Mouse (Mus musculus) forebrain, postnatal 0 days (tissue): ENCODE measurements around the gene Pacsin2. TPM values are rescaled to one million over a fixed set of nuclear protein-coding genes. Genes with fewer than 3 reads are reported as not detected.
"Not testable (repeated sequence)": the region's sequence is repeated elsewhere in the genome, so short reads cannot be mapped to it uniquely, and the experiment has no call there.

Experiments used
- ATAC-seq: fragments of 200-750 bp; cut with Nextera tagmentation; 2 replicates; pipeline ENCODE4 v1.8.0; 2017; ENCODE audit warnings: mild to moderate bottlenecking, moderate library complexity
- DNase-seq: peaks from one replicate; pipeline ENCODE4 v3.0.0-alpha.2; 2015
- H3K27ac ChIP-seq: fragments of 300-500 bp; sonication (generic); 2 replicates; pipeline ENCODE4 v1.5.1; 2014; ENCODE audit warnings: low read depth, mild to moderate bottlenecking, antibody characterized with exemption, low read length, moderate library complexity, mixed read lengths
- H3K27me3 ChIP-seq: fragments of 300-500 bp; sonication (generic); 2 replicates; pipeline ENCODE4 v1.6.1; 2014; ENCODE audit warnings: mild to moderate bottlenecking, low read length, mixed read lengths; ENCODE audit not compliant: insufficient read depth
- H3K36me3 ChIP-seq: fragments of 300-500 bp; sonication (generic); 2 replicates; pipeline ENCODE4 v1.6.1; 2014; ENCODE audit warnings: mild to moderate bottlenecking, moderate library complexity; ENCODE audit not compliant: insufficient read depth
- H3K4me1 ChIP-seq: fragments of 300-500 bp; sonication (generic); 2 replicates; pipeline ENCODE4 v1.6.1; 2014; ENCODE audit warnings: antibody characterized with exemption; ENCODE audit not compliant: insufficient read depth
- H3K4me2 ChIP-seq: fragments of 300-500 bp; sonication (generic); 2 replicates; pipeline ENCODE4 v1.6.1; 2014; ENCODE audit warnings: low read depth, mild to moderate bottlenecking, moderate library complexity
- H3K4me3 ChIP-seq: fragments of 300-500 bp; sonication (generic); 2 replicates; pipeline ENCODE4 v1.5.1; 2014; ENCODE audit warnings: low read depth, low read length, mixed read lengths
- H3K9ac ChIP-seq: fragments of 300-500 bp; sonication (generic); 2 replicates; pipeline ENCODE4 v1.6.1; 2014; ENCODE audit warnings: mild to moderate bottlenecking
- H3K9me3 ChIP-seq: fragments of 300-500 bp; sonication (generic); 2 replicates; pipeline ENCODE4 v1.6.1; 2016; ENCODE audit warnings: low read length
- CTCF ChIP-seq: sonication (generic); IDR thresholded peaks from 2 replicates; pipeline ENCODE4 v1.5.1; 2016; ENCODE audit warnings: antibody characterized with exemption, control low read depth, low read depth
- WGBS: fragments of 180-500 bp; shearing (Covaris S2); extraction: QIAGEN DNeasy Blood & Tissue Kit; methylation state at CpG from one replicate; pipeline ENCODE4 v1.1.7; 2014; 5-methylcytosine and 5-hydroxymethylcytosine counted together
- polyA plus RNA-seq: library from polyadenylated mRNA; unstranded; fragments of >200 nt; fragmentation: Nextera tagmentation; extraction: Ambion mirVana; gene quantifications from 2 replicates; pipeline ENCODE4 v1.2.1, GENCODE M21; 2015
- total RNA-seq: library from RNA; depleted of rRNA; stranded (reverse); fragments of >200 nt; gene quantifications from 2 replicates; pipeline ENCODE4 v1.2.3, GENCODE M21; 2014

Pacsin2 gene
- total and polyA plus RNA-seq, 2 experiments from 2014 or later, result 16.5 to 20.9 TPM

DNA sequence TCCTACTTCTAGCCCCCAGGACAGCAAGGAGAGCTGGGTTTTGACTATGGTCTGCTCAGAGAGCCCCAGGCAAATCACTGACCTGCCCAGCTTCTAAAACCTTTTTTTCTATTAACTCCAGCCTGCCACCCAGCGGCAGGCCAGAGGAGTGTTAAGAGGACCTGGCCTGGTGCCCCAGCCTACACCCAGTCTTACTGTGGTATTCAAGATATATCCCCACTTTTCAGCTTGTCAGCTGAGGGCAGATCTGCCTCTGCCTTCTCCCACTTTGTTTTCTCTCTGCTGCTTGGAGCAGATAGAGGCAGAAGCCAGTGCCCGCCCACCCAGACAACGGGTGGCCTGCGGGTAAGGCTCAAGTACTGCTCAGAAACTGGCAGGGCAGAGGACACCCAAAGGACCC is 89.3 kb downstream of the Pacsin2 start:
- DNase-seq (peak; percentile 39), ATAC-seq (no peak)
- Histone ChIP-seq H3K4me2 (no peak overlapping the region), H3K27ac (no peak overlapping the region), H3K4me3 (no peak overlapping the region), H3K36me3 (no peaks in the 10 kb centered on the region), H3K4me1 (no peaks in the 10 kb centered on the region), H3K9me3 (no peaks in the 10 kb centered on the region), H3K27me3 (no peaks in the 10 kb centered on the region), H3K9ac (no peak overlapping the region)
- peak; percentile 57 for TF ChIP-seq CTCF
- 69% methylated on average over 4 of the region's 4 CpGs for WGBS

- Histone ChIP-seq H3K4me2 (no peak overlapping the region), H3K4me3 (no peak overlapping the region), H3K9me3 (no peaks in the 10 kb centered on the region), H3K27ac (no peak overlapping the region), H3K36me3 (no peaks in the 10 kb centered on the region), H3K4me1 (no peaks in the 10 kb centered on the region), H3K9ac (no peak overlapping the region), H3K27me3 (no peaks in the 10 kb centered on the region)
- DNase-seq, result no peak
- no peak for TF ChIP-seq CTCF
- ATAC-seq, result no peak
Measured at GRCm38 (mm10) chr15:83374076-83374475, 90.3 kb downstream of the Pacsin2 start.

- WGBS, result 85% methylated on average over 4 of the region's 4 CpGs
- H3K36me3 ChIP-seq, H3K27ac ChIP-seq, H3K4me2 ChIP-seq, ATAC-seq, H3K4me1 ChIP-seq, H3K9me3 ChIP-seq, H3K9ac ChIP-seq, DNase-seq, H3K27me3 ChIP-seq, H3K4me3 ChIP-seq: not testable (repeated sequence)
Measured at GRCm38 (mm10) chr15:83368702-83369101, 95.7 kb downstream of the Pacsin2 start.

- H3K36me3 ChIP-seq, result no peaks in the 10 kb centered on the region
- no peak overlapping the region for H3K27ac ChIP-seq
- no peak overlapping the region for H3K4me3 ChIP-seq
- DNase-seq (no peak), ATAC-seq (no peak)
- no peaks in the 10 kb centered on the region for H3K27me3 ChIP-seq
- H3K9me3 ChIP-seq, result no peaks in the 10 kb centered on the region
- H3K4me1 ChIP-seq, result 0 out of 2 replicates have a peak, but pooled peaks cover 3% of the 10 kb centered on the region
- 73% methylated on average over 2 of the region's 2 CpGs for WGBS
- no peak overlapping the region for H3K9ac ChIP-seq
- TF ChIP-seq CTCF, result no peak
- H3K4me2 ChIP-seq, result no peak overlapping the region
Measured at GRCm38 (mm10) chr15:83368261-83368660, 96.1 kb downstream of the Pacsin2 start.

- Histone ChIP-seq H3K27ac (no peak overlapping the region), H3K9me3 (no peaks in the 10 kb centered on the region), H3K27me3 (no peaks in the 10 kb centered on the region), H3K36me3 (no peaks in the 10 kb centered on the region), H3K4me3 (peak overlapping the region; percentile 40), H3K4me1 (0 out of 2 replicates have a peak, but pooled peaks cover 3% of the 10 kb centered on the region), H3K9ac (peak overlapping the region; percentile 22; the same call in 1 of the 2 replicates), H3K4me2 (peak overlapping the region; percentile 51)
- no peak for TF ChIP-seq CTCF
- WGBS, result 26% methylated on average over 58 of the region's 58 CpGs
- peak; percentile 66 for DNase-seq
- ATAC-seq, result peak; percentile 91
Measured at GRCm38 (mm10) chr15:83366933-83367552, 97.4 kb downstream of the Pacsin2 start.

DNA sequence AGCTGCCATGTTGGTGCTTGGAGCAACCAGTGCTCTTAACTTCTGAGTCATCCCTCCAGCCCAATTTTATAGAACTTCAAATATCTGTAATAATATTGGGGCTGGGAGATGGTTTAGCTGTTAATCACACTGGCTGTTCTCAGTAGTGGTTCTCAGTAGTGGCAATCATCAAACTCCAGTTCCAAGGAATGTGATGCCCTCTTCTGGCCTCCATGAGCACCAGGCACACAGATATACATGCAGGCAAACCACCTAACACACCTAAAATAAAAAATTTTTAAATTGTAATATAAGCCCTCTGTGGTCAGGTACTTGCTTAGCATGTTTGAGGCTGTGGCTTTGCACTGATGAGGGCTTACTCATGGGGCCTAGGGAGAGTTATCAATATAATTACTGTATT is 98.7 kb downstream of the Pacsin2 start:
- Histone ChIP-seq H3K27ac (no peak overlapping the region), H3K4me3 (no peak overlapping the region), H3K4me1 (0 out of 2 replicates have a peak, but pooled peaks cover 3% of the 10 kb centered on the region), H3K9ac (no peak overlapping the region), H3K9me3 (no peaks in the 10 kb centered on the region), H3K27me3 (no peaks in the 10 kb centered on the region), H3K4me2 (no peak overlapping the region), H3K36me3 (no peaks in the 10 kb centered on the region)
- ATAC-seq, result no peak
- no peak for DNase-seq
- TF ChIP-seq CTCF, result no peak

GRCm38 (mm10) chr15:83364194-83364593 is 100.2 kb downstream of the Pacsin2 start:
- no peak for TF ChIP-seq CTCF
- no peak overlapping the region for H3K27ac ChIP-seq
- no peak overlapping the region for H3K9ac ChIP-seq
- no peak overlapping the region for H3K4me3 ChIP-seq
- no peaks in the 10 kb centered on the region for H3K9me3 ChIP-seq
- no peak for ATAC-seq
- H3K36me3 ChIP-seq, result no peaks in the 10 kb centered on the region
- 0 out of 2 replicates have a peak, but pooled peaks cover 3% of the 10 kb centered on the region for H3K4me1 ChIP-seq
- no peak for DNase-seq
- no peak overlapping the region for H3K4me2 ChIP-seq
- WGBS, result 61% methylated on average over 3 of the region's 3 CpGs
- no peaks in the 10 kb centered on the region for H3K27me3 ChIP-seq

- H3K27ac ChIP-seq, H3K36me3 ChIP-seq, H3K4me2 ChIP-seq, H3K9ac ChIP-seq, H3K4me3 ChIP-seq, H3K9me3 ChIP-seq, ATAC-seq, DNase-seq, H3K27me3 ChIP-seq, H3K4me1 ChIP-seq: not testable (repeated sequence)
- 90% methylated on average over 1 of the region's 1 CpGs for WGBS
Measured at GRCm38 (mm10) chr15:83362813-83363212, 101.6 kb downstream of the Pacsin2 start.

GRCm38 (mm10) chr15:83360899-83361298 is 103.5 kb downstream of the Pacsin2 start:
- not testable (repeated sequence) for H3K36me3 ChIP-seq, H3K4me3 ChIP-seq, H3K27me3 ChIP-seq, H3K4me2 ChIP-seq, DNase-seq, H3K9me3 ChIP-seq, H3K9ac ChIP-seq, H3K27ac ChIP-seq, H3K4me1 ChIP-seq, ATAC-seq
- WGBS, result 79% methylated on average over 5 of the region's 5 CpGs
